In the genomic region with DNA sequence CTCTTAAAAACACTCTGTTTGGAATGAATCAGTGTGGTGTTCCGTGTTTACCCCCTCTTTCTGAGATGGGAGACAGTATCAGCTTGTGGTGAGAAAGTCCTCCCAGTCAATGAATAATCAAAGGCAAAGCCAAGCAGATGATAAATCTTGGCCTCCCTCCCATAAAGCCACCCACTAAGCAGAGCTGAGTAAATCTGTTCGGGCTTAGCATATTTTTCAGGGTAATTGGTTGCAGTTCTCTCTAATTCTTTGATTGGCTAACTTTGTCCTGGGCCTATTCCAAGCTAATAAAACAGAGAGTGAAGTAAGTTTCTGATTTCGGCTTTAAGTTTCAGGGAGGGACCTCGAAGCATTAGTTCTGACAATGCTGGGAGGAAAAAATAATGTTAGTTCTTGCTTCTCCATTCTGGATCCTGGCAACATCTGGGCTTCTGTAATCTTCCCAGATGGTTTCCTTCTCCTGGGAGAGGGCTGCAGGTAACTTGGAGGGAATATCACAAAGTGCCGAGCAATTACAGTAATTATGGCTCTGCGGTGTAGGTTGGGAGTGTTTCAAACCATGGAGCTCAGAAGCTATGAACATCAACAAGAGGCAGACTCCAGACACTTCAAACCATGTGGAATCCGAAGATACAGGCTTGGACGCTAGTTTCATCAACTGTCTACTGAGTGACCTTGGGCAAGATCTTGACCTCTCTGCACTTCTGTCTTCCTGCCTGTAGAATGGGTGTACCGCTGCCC, we compare ENCODE assay signal across 11 mouse cellular contexts. TPM values are rescaled to one million over a fixed set of nuclear protein-coding genes. Genes with fewer than 3 reads are reported as not detected.
DNase-seq lines count a peak whose midpoint lies in the region; ATAC-seq and TF ChIP-seq lines count a peak whose summit lies in the region.
"Had no signal": no experiment of that assay in that cellular context is flagged by ENCODE, and none has a peak within 500 bp of the region (broad histone marks: within the 10 kb centered on the region; RNA-seq: fewer than 3 reads in every experiment).

No protein-coding gene starts in this region.

- H3K9me3 ChIP-seq in embryonic facial prominence, embryonic 12.5 days = no peaks in the 10 kb centered on the region
- no peaks in the 10 kb centered on the region for H3K9me3 ChIP-seq in embryonic facial prominence, embryonic 10.5 days
- no peaks in the 10 kb centered on the region for H3K9me3 ChIP-seq in midbrain, postnatal 0 days (ENCODE audit: low read length)
- no peaks in the 10 kb centered on the region for H3K9me3 ChIP-seq in midbrain, embryonic 10.5 days (replicated peaks)

- no peak for TF ChIP-seq CTCF in midbrain, postnatal 0 days (IDR thresholded peaks at IDR 0.05)

- no peaks in the 10 kb centered on the region for H3K36me3 ChIP-seq in embryonic facial prominence, embryonic 12.5 days
- H3K36me3 ChIP-seq in embryonic facial prominence, embryonic 10.5 days (replicated peaks) = no peaks in the 10 kb centered on the region
- no peaks in the 10 kb centered on the region for H3K36me3 ChIP-seq in midbrain, postnatal 0 days (ENCODE audit: insufficient read depth, low read length)
- H3K36me3 ChIP-seq in midbrain, embryonic 10.5 days = no peaks in the 10 kb centered on the region

- H3K27me3 ChIP-seq in embryonic facial prominence, embryonic 12.5 days = no peaks in the 10 kb centered on the region
- no peaks in the 10 kb centered on the region for H3K27me3 ChIP-seq in embryonic facial prominence, embryonic 10.5 days (replicated peaks; ENCODE audit: low read depth, poor library complexity, severe bottlenecking)
- no peaks in the 10 kb centered on the region for H3K27me3 ChIP-seq in midbrain, postnatal 0 days (ENCODE audit: insufficient read depth, low read length)
- H3K27me3 ChIP-seq in midbrain, embryonic 10.5 days (ENCODE audit: low read depth, poor library complexity, severe bottlenecking) = no peaks in the 10 kb centered on the region

- no peaks in the 10 kb centered on the region for H3K4me1 ChIP-seq in embryonic facial prominence, embryonic 12.5 days
- H3K4me1 ChIP-seq in embryonic facial prominence, embryonic 10.5 days = peaks cover 6% of the 10 kb centered on the region; the same call in 1 of the 2 replicates
- no peaks in the 10 kb centered on the region for H3K4me1 ChIP-seq in midbrain, postnatal 0 days (ENCODE audit: insufficient read depth, low read length)
- no peaks in the 10 kb centered on the region for H3K4me1 ChIP-seq in midbrain, embryonic 10.5 days

- no peak for DNase-seq in embryonic facial prominence, embryonic 10.5 days (ENCODE audit: low spot score)
- DNase-seq in midbrain, postnatal 0 days (ENCODE audit: low spot score) = peak; percentile 46
- no peak for DNase-seq in midbrain, embryonic 10.5 days (ENCODE audit: low spot score)
- DNase-seq in layer of hippocampus, adult 9-11 months = peak; percentile 88
- DNase-seq in right cerebral cortex, postnatal 36 days (ENCODE audit: low spot score in 2 of 2) = peak; percentile 27 to 36
- no peak for DNase-seq in B cell, adult 2 months
- DNase-seq: cerebellum, adult 18-20 months; heart, adult 2 months had no signal

- no peak overlapping the region for H3K4me2 ChIP-seq in embryonic facial prominence, embryonic 12.5 days (replicated peaks)
- no peak overlapping the region for H3K4me2 ChIP-seq in midbrain, postnatal 0 days (ENCODE audit: low read depth, low read length, poor library complexity, severe bottlenecking)

- peak; percentile 44 for ATAC-seq in embryonic facial prominence, embryonic 12.5 days (ENCODE audit: insufficient number of reproducible peaks, insufficient read depth, low FRiP score, low TSS enrichment)
- ATAC-seq in midbrain, postnatal 0 days (ENCODE audit: low FRiP score) = no peak
- no peak for ATAC-seq in erythroblast, adult 5-6 weeks (replicated peaks; ENCODE audit: low FRiP score, poor library complexity, severe bottlenecking)

- no peak overlapping the region for H3K4me3 ChIP-seq in embryonic facial prominence, embryonic 12.5 days
- H3K4me3 ChIP-seq in embryonic facial prominence, embryonic 10.5 days = no peak overlapping the region
- H3K4me3 ChIP-seq in midbrain, postnatal 0 days (ENCODE audit: low read depth, low read length) = no peak overlapping the region
- no peak overlapping the region for H3K4me3 ChIP-seq in midbrain, embryonic 10.5 days
- H3K4me3 ChIP-seq: heart, adult 2 months had no signal

- H3K9ac ChIP-seq in embryonic facial prominence, embryonic 12.5 days = no peak overlapping the region
- no peak overlapping the region for H3K9ac ChIP-seq in midbrain, postnatal 0 days (replicated peaks; ENCODE audit: low read length, poor library complexity, severe bottlenecking)
- H3K9ac ChIP-seq: liver, embryonic 14.5 days had no signal

- no peak overlapping the region for H3K27ac ChIP-seq in embryonic facial prominence, embryonic 12.5 days
- H3K27ac ChIP-seq in embryonic facial prominence, embryonic 10.5 days (replicated peaks) = no peak overlapping the region
- no peak overlapping the region for H3K27ac ChIP-seq in midbrain, postnatal 0 days (ENCODE audit: low read depth, low read length)
- no peak overlapping the region for H3K27ac ChIP-seq in midbrain, embryonic 10.5 days (replicated peaks)
- H3K27ac ChIP-seq: heart, adult 2 months; liver, embryonic 14.5 days had no signal

- WGBS in embryonic facial prominence, embryonic 12.5 days = 45% methylated on average over 9 of the region's 9 CpGs
- WGBS in embryonic facial prominence, embryonic 10.5 days = 74% methylated on average over 9 of the region's 9 CpGs
- WGBS in midbrain, postnatal 0 days = 72% methylated on average over 9 of the region's 9 CpGs
- 82% methylated on average over 9 of the region's 9 CpGs for WGBS in midbrain, embryonic 10.5 days

RNA-seq across cellular contexts. Expression of a gene that starts 44.3 kb away (rescaled TPM):
- 60.9 and 69.5 TPM in 2 replicates for polyA plus RNA-seq in embryonic facial prominence, embryonic 12.5 days (2016; fragmentation: Nextera tagmentation; extraction: Ambion mirVana)
- polyA plus RNA-seq in embryonic facial prominence, embryonic 10.5 days (2016; fragmentation: Nextera tagmentation; extraction: Ambion mirVana) = 61.4 and 62.2 TPM in 2 replicates
- 73.1 and 73.9 TPM in 2 replicates for total RNA-seq in midbrain, postnatal 0 days (2014; rRNA removed)
- 89.6 and 105 TPM in 2 replicates for polyA plus RNA-seq in midbrain, postnatal 0 days (2015; fragmentation: Nextera tagmentation; extraction: Ambion mirVana)
- 67.4 and 69.2 TPM in 2 replicates for polyA plus RNA-seq in midbrain, embryonic 10.5 days (2016; fragmentation: Nextera tagmentation; extraction: Ambion mirVana)
- 33.0 and 44.3 TPM in 2 replicates for total RNA-seq in erythroblast, adult 5-6 weeks (2015; ENCODE audit: low replicate concordance)
- 11.6 and 19.3 TPM in 2 replicates for total RNA-seq in erythroblast, adult 5-6 weeks (2017; ENCODE audit: low replicate concordance)

Comparison
In these comparisons a context has a peak if more than half of its experiments do, and no peak if none do; other contexts are left out.
1. DNase-seq: peak in midbrain, postnatal 0 days (single experiment), layer of hippocampus, adult 9-11 months (single experiment) and right cerebral cortex, postnatal 36 days (2 of 2); none in embryonic facial prominence, embryonic 10.5 days (single experiment), midbrain, embryonic 10.5 days (single experiment) and B cell, adult 2 months (0 of 2).